Mouse (Mus musculus) hindbrain, postnatal 0 days (tissue): Measurements from ENCODE around the gene Myom3. TPM values are rescaled to one million over a fixed set of nuclear protein-coding genes. Genes with fewer than 3 reads are reported as not detected.
A peak's percentile ranks its signal among the peaks of the same experiment; 100 is the strongest.

Source experiments
- ATAC-seq: fragments of 200-750 bp; cut with Nextera tagmentation; 2 replicates; pipeline ENCODE4 v1.8.0; 2017; ENCODE audit warnings: mild to moderate bottlenecking, moderate TSS enrichment, moderate library complexity
- DNase-seq: peaks from one replicate; pipeline ENCODE4 v3.0.0-alpha.2; 2015; ENCODE audit warnings: low spot score
- H3K27ac ChIP-seq: fragments of 300-500 bp; sonication (generic); 2 replicates; pipeline ENCODE4 v1.5.1; 2014; ENCODE audit warnings: mild to moderate bottlenecking
- H3K27me3 ChIP-seq: fragments of 300-500 bp; sonication (generic); 2 replicates; pipeline ENCODE4 v1.6.1; 2014; ENCODE audit warnings: low read length, mixed read lengths; ENCODE audit not compliant: insufficient read depth
- H3K36me3 ChIP-seq: fragments of 300-500 bp; sonication (generic); 2 replicates; pipeline ENCODE4 v1.6.1; 2014; ENCODE audit warnings: low read length, mixed read lengths; ENCODE audit not compliant: insufficient read depth
- H3K4me1 ChIP-seq: fragments of 300-500 bp; sonication (generic); 2 replicates; pipeline ENCODE4 v1.6.1; 2014; ENCODE audit warnings: antibody characterized with exemption, low read length, mixed read lengths; ENCODE audit not compliant: insufficient read depth
- H3K4me2 ChIP-seq: fragments of 300-500 bp; sonication (generic); 2 replicates; pipeline ENCODE4 v1.6.1; 2014; ENCODE audit warnings: low read depth, mild to moderate bottlenecking, low read length, moderate library complexity, mixed read lengths
- H3K4me3 ChIP-seq: fragments of 300-500 bp; sonication (generic); 2 replicates; pipeline ENCODE4 v1.5.1; 2014; ENCODE audit warnings: low read length
- H3K9ac ChIP-seq: fragments of 300-500 bp; sonication (generic); replicated peaks from 2 replicates; pipeline ENCODE4 v1.6.1; 2014; ENCODE audit warnings: mild to moderate bottlenecking, low read length, moderate library complexity, mixed read lengths
- H3K9me3 ChIP-seq: fragments of 300-500 bp; sonication (generic); 2 replicates; pipeline ENCODE4 v1.6.1; 2016; ENCODE audit warnings: low read length, mixed read lengths
- CTCF ChIP-seq: IDR thresholded peaks from 2 replicates; pipeline ENCODE4 v1.5.1; 2016; ENCODE audit warnings: antibody characterized with exemption, control low read depth, low read depth
- WGBS: fragments of 180-500 bp; shearing (Covaris S2); extraction: QIAGEN DNeasy Blood & Tissue Kit; methylation state at CpG from one replicate; pipeline ENCODE4 v1.1.7; 2014; 5-methylcytosine and 5-hydroxymethylcytosine counted together
- polyA plus RNA-seq: library from polyadenylated mRNA; unstranded; fragments of >200 nt; fragmentation: Nextera tagmentation; extraction: Ambion mirVana; gene quantifications from 2 replicates; pipeline ENCODE4 v1.2.1, GENCODE M21; 2015
- total RNA-seq: library from RNA; depleted of rRNA; stranded (reverse); fragments of >200 nt; gene quantifications from 2 replicates; pipeline ENCODE4 v1.2.3, GENCODE M21; 2014

Gene Myom3
- total and polyA plus RNA-seq, 2 experiments from 2014 or later, result 0.58 to 1.4 TPM

- WGBS, result 33% methylated on average over 6 of the region's 6 CpGs
- ATAC-seq (no peak), DNase-seq (no peak)
- Histone ChIP-seq H3K4me2 (no peak overlapping the region), H3K4me1 (no peaks in the 10 kb centered on the region), H3K27me3 (no peaks in the 10 kb centered on the region), H3K9ac (no peak overlapping the region), H3K27ac (no peak overlapping the region), H3K4me3 (no peak overlapping the region), H3K36me3 (no peaks in the 10 kb centered on the region), H3K9me3 (0 out of 2 replicates have a peak, but pooled peaks cover 6% of the 10 kb centered on the region)
- no peak for TF ChIP-seq CTCF
These were observed 690 bp upstream of the Myom3 start for GRCm38 (mm10) chr4:135758825-135759224.

- Histone ChIP-seq H3K27ac (no peak overlapping the region), H3K9me3 (no peaks in the 10 kb centered on the region), H3K4me1 (no peaks in the 10 kb centered on the region), H3K4me2 (no peak overlapping the region), H3K36me3 (no peaks in the 10 kb centered on the region), H3K4me3 (no peak overlapping the region), H3K9ac (no peak overlapping the region), H3K27me3 (no peaks in the 10 kb centered on the region)
- TF ChIP-seq CTCF, result no peak
- 70% methylated on average over 8 of the region's 8 CpGs for WGBS
- ATAC-seq (no peak), DNase-seq (no peak)
These were observed 1.5 kb downstream of the Myom3 start for GRCm38 (mm10) chr4:135761048-135761447.

- Histone ChIP-seq H3K4me1 (no peaks in the 10 kb centered on the region), H3K4me3 (no peak overlapping the region), H3K9me3 (no peaks in the 10 kb centered on the region), H3K4me2 (no peak overlapping the region), H3K27me3 (no peaks in the 10 kb centered on the region), H3K27ac (no peak overlapping the region), H3K36me3 (no peaks in the 10 kb centered on the region), H3K9ac (no peak overlapping the region)
- no peak for ATAC-seq
- DNase-seq, result no peak
- 82% methylated on average over 7 of the region's 7 CpGs for WGBS
- TF ChIP-seq CTCF, result no peak
These were observed 2.1 kb downstream of the Myom3 start for GRCm38 (mm10) chr4:135761569-135761968.

GRCm38 (mm10) chr4:135762251-135762906, 2.9 kb downstream of the Myom3 start:
- H3K4me1 ChIP-seq, result no peaks in the 10 kb centered on the region
- no peaks in the 10 kb centered on the region for H3K36me3 ChIP-seq
- DNase-seq, result peak; percentile 70
- TF ChIP-seq CTCF, result no peak
- 11% methylated on average over 19 of the region's 19 CpGs for WGBS
- peak overlapping the region; percentile 57 for H3K4me2 ChIP-seq
- H3K27ac ChIP-seq, result no peak overlapping the region
- H3K9ac ChIP-seq, result no peak overlapping the region
- no peaks in the 10 kb centered on the region for H3K9me3 ChIP-seq
- peak overlapping the region; percentile 19 for H3K4me3 ChIP-seq
- no peaks in the 10 kb centered on the region for H3K27me3 ChIP-seq
- ATAC-seq, result peak; percentile 80

GRCm38 (mm10) chr4:135764700-135765099, 5.2 kb downstream of the Myom3 start:
- H3K4me2 ChIP-seq, result no peak overlapping the region
- no peaks in the 10 kb centered on the region for H3K9me3 ChIP-seq
- H3K9ac ChIP-seq, result no peak overlapping the region
- no peak for DNase-seq
- H3K27me3 ChIP-seq, result no peaks in the 10 kb centered on the region
- no peaks in the 10 kb centered on the region for H3K4me1 ChIP-seq
- H3K4me3 ChIP-seq, result no peak overlapping the region
- no peak for ATAC-seq
- no peak overlapping the region for H3K27ac ChIP-seq
- TF ChIP-seq CTCF, result no peak
- H3K36me3 ChIP-seq, result no peaks in the 10 kb centered on the region
- 90% methylated on average over 11 of the region's 13 CpGs for WGBS

DNA sequence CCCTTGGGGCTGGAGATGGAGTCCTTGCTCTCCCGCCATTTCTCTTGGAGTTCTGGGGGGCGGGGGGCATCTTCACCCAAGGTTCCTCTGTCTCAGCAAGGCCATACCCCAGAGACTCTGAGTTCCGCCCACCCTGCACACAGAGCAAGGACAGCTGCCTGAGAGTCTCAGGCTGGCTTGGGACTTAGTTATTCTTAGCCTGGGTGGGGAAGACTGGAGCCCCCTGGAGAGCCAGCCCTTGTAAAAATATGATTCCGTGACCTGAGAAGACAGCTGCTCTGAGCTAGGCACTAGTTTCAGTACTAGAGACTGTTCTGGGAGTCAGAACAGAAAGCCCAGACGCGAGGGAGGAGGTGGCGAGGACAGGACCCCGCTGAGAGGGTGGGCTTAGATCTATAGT, 6.2 kb downstream of the Myom3 start:
- Histone ChIP-seq H3K4me3 (no peak overlapping the region), H3K4me2 (no peak overlapping the region), H3K4me1 (no peaks in the 10 kb centered on the region), H3K9ac (no peak overlapping the region), H3K27me3 (no peaks in the 10 kb centered on the region), H3K36me3 (no peaks in the 10 kb centered on the region), H3K9me3 (no peaks in the 10 kb centered on the region), H3K27ac (no peak overlapping the region)
- no peak for TF ChIP-seq CTCF
- DNase-seq, result no peak
- 74% methylated on average over 8 of the region's 8 CpGs for WGBS
- no peak for ATAC-seq

DNA sequence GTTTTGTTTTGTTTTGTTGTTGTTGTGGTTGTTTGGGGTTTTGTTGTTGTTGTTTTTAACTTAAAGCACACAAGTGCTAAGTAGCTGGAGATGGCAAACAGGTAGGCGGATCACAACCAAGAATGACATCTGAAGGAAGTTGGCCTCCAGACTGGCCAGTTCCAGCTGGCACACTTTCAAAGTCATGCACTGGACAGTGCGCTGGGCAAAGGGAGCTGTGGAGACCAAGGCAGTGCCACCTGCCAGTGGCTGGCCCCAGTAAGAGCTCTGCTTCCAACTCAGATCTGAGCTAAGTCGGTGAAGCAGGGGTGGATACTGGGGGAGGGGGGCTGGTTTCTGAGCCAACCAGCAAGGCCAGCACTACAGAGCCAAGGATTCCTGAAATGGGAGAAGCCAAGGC, 7.5 kb downstream of the Myom3 start:
- no peak for ATAC-seq
- no peaks in the 10 kb centered on the region for H3K9me3 ChIP-seq
- H3K4me3 ChIP-seq, result no peak overlapping the region
- H3K4me2 ChIP-seq, result no peak overlapping the region
- 61% methylated on average over 3 of the region's 3 CpGs for WGBS
- H3K9ac ChIP-seq, result no peak overlapping the region
- no peaks in the 10 kb centered on the region for H3K4me1 ChIP-seq
- DNase-seq, result peak; percentile 18
- H3K27ac ChIP-seq, result no peak overlapping the region
- TF ChIP-seq CTCF, result no peak
- no peaks in the 10 kb centered on the region for H3K27me3 ChIP-seq
- no peaks in the 10 kb centered on the region for H3K36me3 ChIP-seq
